8 mouse cellular contexts compared by ENCODE assay signal in genomic region chr7:84272206-84272818, GRCm38 (mm10).
DNase-seq lines count a peak whose midpoint lies in the region; ATAC-seq and TF ChIP-seq lines count a peak whose summit lies in the region.

No protein-coding gene starts in this region.

- no peaks in the 10 kb centered on the region for H3K27me3 ChIP-seq in Patski
- no peaks in the 10 kb centered on the region for H3K27me3 ChIP-seq in hindbrain, embryonic 15.5 days

- no peak overlapping the region for H3K27ac ChIP-seq in hindbrain, embryonic 15.5 days (replicated peaks)

- H3K4me2 ChIP-seq in hindbrain, embryonic 15.5 days, result no peak overlapping the region

- H3K4me3 ChIP-seq in hindbrain, embryonic 15.5 days, result no peak overlapping the region

- no peak overlapping the region for H3K9ac ChIP-seq in hindbrain, embryonic 15.5 days

- H3K4me1 ChIP-seq in hindbrain, embryonic 15.5 days (replicated peaks), result no peaks in the 10 kb centered on the region

- peak; percentile 96 for TF ChIP-seq CTCF in Patski (IDR thresholded peaks at IDR 0.05)

- DNase-seq in Patski (ENCODE audit: low read depth, low spot score), result peak; percentile 27
- peak; percentile 82 to 87 for DNase-seq in cerebellum, postnatal 25 days
- peak; percentile 69 for DNase-seq in gastrocnemius, adult 18-20 months (ENCODE audit: low spot score)
- DNase-seq in layer of hippocampus, postnatal 36 days, result peak; percentile 65 to 74
- peak; percentile 91 for DNase-seq in lung, postnatal 36 days
- DNase-seq in retina, postnatal 1 day, result peak; percentile 84
- peak; percentile 88 for DNase-seq in thymus, postnatal 4 days

- peak; percentile 77 for ATAC-seq in Patski
- ATAC-seq in hindbrain, embryonic 15.5 days (ENCODE audit: low FRiP score, low read depth), result peak; percentile 79

- peaks cover 33% of the 10 kb centered on the region for H3K36me3 ChIP-seq in hindbrain, embryonic 15.5 days

- 30% methylated on average over 7 of the region's 7 CpGs for WGBS in hindbrain, embryonic 15.5 days

- in situ Hi-C loops in Patski (cut with MboI; ENCODE audit: low pct_unique_long_range_greater_than_20kb), result no loop called here

- H3K9me3 ChIP-seq in hindbrain, embryonic 15.5 days, result no peaks in the 10 kb centered on the region

- POLR2A ChIA-PET in Patski (lab: Charles Lee), result interaction anchor here (1.2 to 1.3 kb wide), 2 partner anchors 56 to 185 kb away, joined by 4 read pairs; no protein-coding TSS in a partner anchor

- CTCF ChIA-PET in Patski (lab: Charles Lee), result interaction anchor here (0.7 to 15.7 kb wide), 22 partner anchors 9 to 359 kb away, joined by 3 to 184 read pairs (median 5); partner anchors contain the start of gene Cemip

Comparison
In these comparisons a context has a peak if more than half of its experiments do, and no peak if none do; other contexts are left out.
1. DNase-seq: peak in every context shown above with its lines; median percentile 91 in lung, postnatal 36 days; 88 in thymus, postnatal 4 days; 84 in cerebellum, postnatal 25 days; 84 in retina, postnatal 1 day; 70 in layer of hippocampus, postnatal 36 days; 69 in gastrocnemius, adult 18-20 months; 27 in Patski.